Mouse (Mus musculus) liver, embryonic 15.5 days (tissue): ENCODE data around the gene Samd1. TPM values are rescaled to one million over a fixed set of nuclear protein-coding genes. Genes with fewer than 3 reads are reported as not detected.
"Not testable (repeated sequence)": the region's sequence is repeated elsewhere in the genome, so short reads cannot be mapped to it uniquely, and the experiment has no call there.

Experiments
- ATAC-seq: fragments of 200-750 bp; cut with Nextera tagmentation; 2 replicates; pipeline ENCODE4 v1.8.0; 2017; ENCODE audit warnings: moderate number of reproducible peaks, mild to moderate bottlenecking, moderate library complexity; ENCODE audit not compliant: insufficient read depth
- H3K27ac ChIP-seq: fragments of 300-500 bp; sonication (generic); replicated peaks from 2 replicates; pipeline ENCODE4 v1.5.1; 2015; ENCODE audit warnings: mild to moderate bottlenecking, inconsistent platforms
- H3K27me3 ChIP-seq: fragments of 300-500 bp; sonication (generic); 2 replicates; pipeline ENCODE4 v1.6.1; 2015; ENCODE audit warnings: mild to moderate bottlenecking, inconsistent platforms
- H3K36me3 ChIP-seq: fragments of 300-500 bp; sonication (generic); replicated peaks from 2 replicates; pipeline ENCODE4 v1.6.1; 2015; ENCODE audit warnings: moderate library complexity, mild to moderate bottlenecking, inconsistent platforms
- H3K4me1 ChIP-seq: fragments of 300-500 bp; sonication (generic); replicated peaks from 2 replicates; pipeline ENCODE4 v1.6.1; 2015; ENCODE audit warnings: inconsistent platforms
- H3K4me2 ChIP-seq: fragments of 300-500 bp; sonication (generic); 2 replicates; pipeline ENCODE4 v1.6.1; 2015; ENCODE audit warnings: moderate library complexity, mild to moderate bottlenecking, inconsistent platforms
- H3K4me3 ChIP-seq: fragments of 300-500 bp; sonication (generic); replicated peaks from 2 replicates; pipeline ENCODE4 v1.5.1; 2015; ENCODE audit warnings: mild to moderate bottlenecking, inconsistent platforms
- H3K9ac ChIP-seq: fragments of 300-500 bp; sonication (generic); 2 replicates; pipeline ENCODE4 v1.6.1; 2015; ENCODE audit warnings: moderate library complexity, mild to moderate bottlenecking, inconsistent platforms
- H3K9me3 ChIP-seq: fragments of 300-500 bp; sonication (generic); replicated peaks from 2 replicates; pipeline ENCODE4 v1.6.1; 2016; ENCODE audit warnings: inconsistent platforms
- WGBS: fragments of 180-500 bp; shearing (Covaris S2); methylation state at CpG from one replicate; pipeline ENCODE4 v1.1.7; 2015; ENCODE audit warnings: mixed read lengths; ENCODE audit not compliant: insufficient replicate concordance; 5-methylcytosine and 5-hydroxymethylcytosine counted together
- polyA plus RNA-seq: library from polyadenylated mRNA; unstranded; fragments of >200 nt; fragmentation: Nextera tagmentation; extraction: Ambion mirVana; gene quantifications from 2 replicates; pipeline ENCODE4 v1.2.1, GENCODE M21; 2015

Samd1 gene
- polyA plus RNA-seq, 1 experiment from 2014 or later, result 5.8 TPM

DNA sequence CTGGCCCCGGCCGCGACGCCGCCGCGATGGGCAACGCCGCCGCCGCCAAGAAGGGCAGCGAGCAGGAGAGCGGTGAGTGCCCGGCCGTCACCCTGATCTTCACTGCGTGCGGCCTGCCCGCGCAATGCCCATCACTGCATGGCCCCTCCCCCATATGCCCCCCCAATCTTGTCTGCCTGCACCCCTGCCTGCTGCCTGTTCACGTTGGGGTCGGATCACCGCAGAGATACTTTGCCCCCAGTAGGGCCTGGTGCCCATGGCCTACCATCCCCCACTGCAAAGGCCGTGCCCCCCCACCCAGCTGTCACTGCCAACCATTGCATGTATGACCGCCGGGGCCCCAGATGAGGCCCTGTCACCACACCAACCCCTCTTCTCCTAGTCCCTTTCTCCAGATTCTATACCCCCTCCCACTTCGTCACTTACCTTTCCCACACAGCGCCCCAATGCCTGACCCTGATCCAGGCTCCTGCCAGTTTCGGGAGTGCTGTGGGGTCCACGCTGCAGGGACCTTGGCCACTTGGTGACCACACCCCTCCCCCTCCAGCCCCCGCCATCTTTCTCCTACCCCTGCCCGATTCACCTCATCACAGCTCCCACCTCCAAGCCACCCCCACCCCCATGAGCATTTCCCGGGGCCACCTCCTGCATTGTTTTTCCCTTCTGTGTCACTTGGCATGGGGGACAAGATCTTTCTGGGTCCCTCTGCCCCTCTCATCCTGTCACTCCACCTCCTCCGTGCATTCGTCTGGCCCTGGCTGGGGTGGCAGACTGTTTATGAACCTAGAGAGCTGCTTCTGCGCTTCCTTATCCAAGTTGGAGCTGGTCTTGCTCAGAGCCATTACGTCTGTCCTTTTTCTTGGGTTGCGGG, 24.1 kb upstream of the Samd1 start:
- WGBS, result 8% methylated on average over 35 of the region's 37 CpGs
- H3K27me3 ChIP-seq, result no peaks in the 10 kb centered on the region
- peak overlapping the region; percentile 94 for H3K4me3 ChIP-seq
- ATAC-seq, result no peak; the same call in 1 of the 2 replicates
- H3K27ac ChIP-seq, result peak overlapping the region; percentile 79
- peaks cover 56% of the 10 kb centered on the region for H3K4me1 ChIP-seq
- H3K9me3 ChIP-seq, result no peaks in the 10 kb centered on the region
- peak overlapping the region; percentile 91 for H3K9ac ChIP-seq
- H3K36me3 ChIP-seq, result peaks cover 35% of the 10 kb centered on the region
- peak overlapping the region; percentile 98 for H3K4me2 ChIP-seq

- no peaks in the 10 kb centered on the region for H3K9me3 ChIP-seq
- H3K4me2 ChIP-seq, result no peak overlapping the region
- H3K9ac ChIP-seq, result no peak overlapping the region
- WGBS, result 76% methylated on average over 4 of the region's 4 CpGs
- H3K4me1 ChIP-seq, result peaks cover 56% of the 10 kb centered on the region
- H3K4me3 ChIP-seq, result no peak overlapping the region
- no peak for ATAC-seq
- no peaks in the 10 kb centered on the region for H3K27me3 ChIP-seq
- H3K36me3 ChIP-seq, result peaks cover 24% of the 10 kb centered on the region
- no peak overlapping the region for H3K27ac ChIP-seq
Measured at GRCm38 (mm10) chr8:83974521-83974920, 23.0 kb upstream of the Samd1 start.

DNA sequence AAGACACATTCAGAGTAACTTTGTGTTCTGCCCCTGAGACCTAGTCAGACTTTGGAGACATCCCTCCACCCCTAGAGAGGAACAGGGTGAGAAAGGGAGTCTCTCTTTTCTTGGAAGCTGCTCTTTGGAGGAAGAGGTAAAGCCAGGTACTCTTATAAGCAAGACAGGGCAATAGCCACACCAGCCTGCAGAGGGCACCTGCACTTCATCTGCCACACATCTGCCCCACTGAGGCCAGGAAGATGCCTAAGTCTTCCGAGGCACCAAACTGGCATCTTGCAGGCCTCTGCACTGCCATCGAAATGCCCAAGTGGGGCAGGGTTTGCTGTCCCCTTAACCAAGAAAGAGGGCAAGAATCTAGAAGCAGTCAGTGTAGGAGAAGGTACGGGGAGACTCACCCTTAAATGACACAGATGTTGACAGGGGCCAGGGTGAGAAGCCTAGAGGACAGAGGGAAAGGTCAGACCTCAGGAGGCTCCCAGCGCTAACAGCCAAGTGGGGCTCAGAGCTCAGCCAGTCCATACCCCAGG, 21.3 kb upstream of the Samd1 start:
- WGBS, result 61% methylated on average over 4 of the region's 4 CpGs
- no peak overlapping the region for H3K9ac ChIP-seq
- H3K4me2 ChIP-seq, result no peak overlapping the region
- no peak overlapping the region for H3K4me3 ChIP-seq
- H3K27me3 ChIP-seq, result no peaks in the 10 kb centered on the region
- no peaks in the 10 kb centered on the region for H3K9me3 ChIP-seq
- no peak overlapping the region for H3K27ac ChIP-seq
- ATAC-seq, result no peak
- H3K4me1 ChIP-seq, result peaks cover 49% of the 10 kb centered on the region
- H3K36me3 ChIP-seq, result peaks cover 15% of the 10 kb centered on the region

DNA sequence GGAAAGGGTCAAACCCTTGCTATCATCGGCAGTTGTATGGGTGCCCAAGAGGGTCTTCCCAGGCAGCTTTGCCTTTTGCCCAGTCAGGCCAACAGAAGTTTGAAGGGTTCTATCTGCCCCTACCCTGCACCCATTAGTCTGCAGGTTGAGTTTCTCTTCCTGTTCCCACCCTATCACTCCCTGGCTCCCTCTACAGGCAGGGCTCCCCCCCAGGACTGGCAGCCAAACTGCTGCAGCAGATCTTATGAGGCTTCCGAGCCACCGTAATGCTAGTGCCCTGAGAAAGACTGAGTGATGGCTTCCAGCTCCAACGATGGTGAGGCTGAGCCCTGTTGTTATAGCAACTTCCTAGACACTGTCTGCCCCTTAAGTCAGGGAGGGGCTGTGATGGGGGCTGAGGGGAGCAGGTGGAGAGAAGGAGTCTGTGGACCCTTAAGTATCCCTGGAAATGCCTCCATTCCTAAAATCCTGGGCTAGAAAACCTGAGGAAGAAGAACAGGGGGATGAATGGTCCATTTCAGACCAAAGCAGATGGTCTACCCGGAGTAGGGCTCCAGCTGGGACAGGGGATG, 20.6 kb upstream of the Samd1 start:
- Histone ChIP-seq H3K4me3 (no peak overlapping the region), H3K9ac (no peak overlapping the region), H3K27me3 (no peaks in the 10 kb centered on the region), H3K36me3 (peaks cover 15% of the 10 kb centered on the region), H3K4me2 (no peak overlapping the region), H3K9me3 (no peaks in the 10 kb centered on the region), H3K4me1 (peaks cover 47% of the 10 kb centered on the region), H3K27ac (no peak overlapping the region)
- ATAC-seq, result no peak
- 79% methylated on average over 5 of the region's 5 CpGs for WGBS

GRCm38 (mm10) chr8:83977646-83978045, 19.8 kb upstream of the Samd1 start:
- no peak overlapping the region for H3K4me2 ChIP-seq
- no peak overlapping the region for H3K9ac ChIP-seq
- no peaks in the 10 kb centered on the region for H3K27me3 ChIP-seq
- 0 out of 2 replicates have a peak overlapping the region, but pooled peaks have one; percentile 9 for H3K27ac ChIP-seq
- H3K9me3 ChIP-seq, result no peaks in the 10 kb centered on the region
- peaks cover 19% of the 10 kb centered on the region for H3K36me3 ChIP-seq
- H3K4me1 ChIP-seq, result peaks cover 48% of the 10 kb centered on the region
- no peak overlapping the region for H3K4me3 ChIP-seq
- no peak for ATAC-seq
- 46% methylated on average over 6 of the region's 6 CpGs for WGBS

DNA sequence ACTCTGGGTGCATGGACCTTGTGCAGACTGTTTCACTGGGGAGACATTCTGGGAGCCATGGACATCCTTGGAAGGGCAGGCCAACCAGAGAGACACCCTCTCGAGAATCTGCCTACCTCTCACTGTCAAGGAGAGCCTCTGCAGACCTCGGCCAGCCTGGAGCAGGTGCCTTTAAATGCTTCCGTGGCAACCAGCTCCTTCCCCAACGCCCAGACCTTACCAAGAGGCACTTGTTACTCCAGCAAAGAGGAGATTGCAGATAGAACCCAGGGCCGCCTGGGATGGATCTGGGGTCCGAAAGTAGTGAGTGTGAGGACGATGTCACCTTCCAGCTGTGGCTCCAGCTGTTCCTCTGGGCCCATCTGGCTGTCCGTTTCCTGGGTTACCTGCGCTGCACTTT, 19.3 kb upstream of the Samd1 start:
- no peak overlapping the region for H3K9ac ChIP-seq
- H3K4me1 ChIP-seq, result peaks cover 48% of the 10 kb centered on the region
- H3K36me3 ChIP-seq, result peaks cover 24% of the 10 kb centered on the region
- no peak overlapping the region for H3K4me3 ChIP-seq
- WGBS, result 77% methylated on average over 9 of the region's 9 CpGs
- no peaks in the 10 kb centered on the region for H3K9me3 ChIP-seq
- H3K27me3 ChIP-seq, result no peaks in the 10 kb centered on the region
- no peak for ATAC-seq
- H3K4me2 ChIP-seq, result no peak overlapping the region
- H3K27ac ChIP-seq, result no peak overlapping the region

DNA sequence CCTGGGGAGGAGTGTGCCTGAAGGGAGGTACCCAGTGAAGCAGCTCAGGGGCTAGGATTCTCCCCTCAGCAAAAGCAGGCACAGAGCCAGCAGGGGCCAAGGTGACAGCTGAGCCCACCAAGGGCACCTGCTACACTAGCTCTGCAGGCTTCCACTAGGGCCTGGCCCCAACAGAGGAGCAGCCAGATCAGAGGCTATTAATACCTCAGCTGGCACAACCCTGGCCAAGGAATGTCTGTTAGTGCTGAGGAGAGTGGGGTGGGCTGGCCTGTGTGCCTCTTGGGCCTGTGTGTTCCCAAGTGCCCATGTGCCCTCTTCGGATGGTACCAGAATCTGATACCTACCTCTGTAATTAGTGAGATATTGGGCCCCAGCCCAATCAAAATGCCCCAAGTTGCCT, 17.2 kb upstream of the Samd1 start:
- Histone ChIP-seq H3K27ac (no peak overlapping the region), H3K36me3 (peaks cover 40% of the 10 kb centered on the region), H3K4me2 (no peak overlapping the region), H3K9ac (no peak overlapping the region), H3K27me3 (no peaks in the 10 kb centered on the region), H3K9me3 (no peaks in the 10 kb centered on the region), H3K4me1 (peaks cover 28% of the 10 kb centered on the region), H3K4me3 (no peak overlapping the region)
- WGBS, result 57% methylated on average over 1 of the region's 1 CpGs
- ATAC-seq, result no peak

DNA sequence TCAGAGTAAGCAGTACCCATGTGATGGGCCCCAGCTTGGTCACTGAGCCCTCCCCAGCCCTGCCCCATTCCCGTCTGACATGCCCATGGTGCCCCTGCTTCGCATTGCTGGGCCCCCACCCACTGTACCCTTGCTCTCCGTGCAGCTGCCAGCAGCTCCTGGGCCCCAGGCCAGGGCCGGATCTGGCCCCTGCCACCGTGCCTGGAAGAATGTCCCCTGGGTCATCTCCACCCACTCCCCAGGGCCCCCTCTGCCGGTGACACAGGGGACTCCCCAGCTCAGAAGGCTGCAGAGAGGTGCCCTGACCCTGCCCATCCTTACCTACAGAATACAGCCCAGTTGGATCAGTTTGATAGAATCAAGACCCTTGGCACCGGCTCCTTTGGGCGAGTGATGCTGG, 16.6 kb upstream of the Samd1 start:
- ATAC-seq, result no peak
- H3K36me3 ChIP-seq, result peaks cover 43% of the 10 kb centered on the region
- WGBS, result 74% methylated on average over 8 of the region's 8 CpGs

DNA sequence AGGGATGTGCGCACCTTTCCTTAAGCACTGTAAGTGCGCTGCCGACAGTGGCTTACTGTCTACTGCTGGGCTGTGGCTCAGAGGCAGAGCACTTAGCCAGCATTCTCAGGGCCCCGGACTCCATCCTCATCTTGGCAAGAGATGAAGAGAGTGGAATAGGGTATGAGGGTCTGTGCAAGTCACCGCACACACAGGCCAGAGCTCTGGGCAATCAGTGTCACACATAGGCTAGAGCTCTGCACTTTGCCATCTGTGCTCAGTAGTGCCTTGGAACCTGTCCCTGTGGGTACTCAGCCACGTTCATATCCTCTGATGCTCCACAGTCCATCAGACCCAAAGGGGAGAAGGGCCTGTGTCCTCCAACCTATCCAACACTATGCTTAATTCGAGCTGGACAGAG, 15.9 kb upstream of the Samd1 start:
- Histone ChIP-seq H3K4me2 (no peak overlapping the region), H3K4me3 (no peak overlapping the region), H3K4me1 (peaks cover 28% of the 10 kb centered on the region), H3K27ac (no peak overlapping the region), H3K27me3 (no peaks in the 10 kb centered on the region), H3K9ac (no peak overlapping the region), H3K9me3 (no peaks in the 10 kb centered on the region), H3K36me3 (peaks cover 50% of the 10 kb centered on the region)
- no peak for ATAC-seq
- 87% methylated on average over 7 of the region's 7 CpGs for WGBS

More for the DNA sequence above, 16.6 kb upstream of the Samd1 start:
- no peak overlapping the region for H3K4me3 ChIP-seq
- H3K4me2 ChIP-seq, result no peak overlapping the region
- no peaks in the 10 kb centered on the region for H3K27me3 ChIP-seq
- H3K9ac ChIP-seq, result no peak overlapping the region
- no peak overlapping the region for H3K27ac ChIP-seq
- H3K4me1 ChIP-seq, result peaks cover 28% of the 10 kb centered on the region
- H3K9me3 ChIP-seq, result no peaks in the 10 kb centered on the region

DNA sequence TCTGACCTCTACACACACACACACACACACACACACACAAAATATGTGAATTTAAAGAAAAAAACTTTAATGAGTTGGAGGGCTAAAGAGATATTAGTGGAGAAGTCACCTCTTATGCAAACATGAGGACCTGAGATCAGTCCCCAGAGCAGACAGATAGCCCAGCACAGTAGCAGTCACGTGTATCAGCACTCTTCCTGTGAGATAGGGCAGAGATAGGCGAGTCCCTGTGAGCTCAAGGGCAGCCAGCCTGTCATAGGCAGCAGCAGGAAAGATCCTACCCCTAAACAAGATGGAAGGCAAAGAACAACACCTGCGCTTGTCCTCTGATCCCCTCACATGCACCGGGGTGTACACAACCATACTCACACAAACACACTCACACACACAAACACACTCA, 15.0 kb upstream of the Samd1 start:
- H3K36me3 ChIP-seq, result peaks cover 59% of the 10 kb centered on the region
- peak; percentile 51; the same call in 1 of the 2 replicates for ATAC-seq

GRCm38 (mm10) chr8:83983222-83983621, 14.2 kb upstream of the Samd1 start:
- H3K27me3 ChIP-seq, H3K9me3 ChIP-seq, H3K4me2 ChIP-seq, H3K9ac ChIP-seq, ATAC-seq, H3K4me3 ChIP-seq, H3K27ac ChIP-seq: not testable (repeated sequence)
- 91% methylated on average over 2 of the region's 2 CpGs for WGBS
- Histone ChIP-seq H3K36me3 (peaks cover 67% of the 10 kb centered on the region), H3K4me1 (peaks cover 13% of the 10 kb centered on the region; the same call in 1 of the 2 replicates)

More for the DNA sequence above, 15.0 kb upstream of the Samd1 start:
- Histone ChIP-seq H3K4me2 (no peak overlapping the region), H3K4me1 (peaks cover 20% of the 10 kb centered on the region), H3K4me3 (no peak overlapping the region), H3K9ac (no peak overlapping the region), H3K9me3 (no peaks in the 10 kb centered on the region), H3K27ac (no peak overlapping the region), H3K27me3 (no peaks in the 10 kb centered on the region)
- WGBS, result 56% methylated on average over 4 of the region's 4 CpGs
